Mouse (Mus musculus): ENCODE measurements around the gene Gm21973. TPM values are rescaled to one million over a fixed set of nuclear protein-coding genes. Genes with fewer than 3 reads are reported as not detected.

The Gm21973 gene
- polyA plus RNA-seq, 1 experiment = not detected

- H3K36me3 ChIP-seq (ENCODE audit: control insufficient read depth, insufficient read depth, low read length) = peaks cover 2% of the 10 kb centered on the region; the same call in 1 of the 2 replicates
- no peaks in the 10 kb centered on the region for H3K27me3 ChIP-seq (ENCODE audit: control insufficient read depth, insufficient read depth, low read length)
- 89% methylated on average over 3 of the region's 3 CpGs for WGBS
- no peak for TF ChIP-seq CTCF (IDR thresholded peaks at IDR 0.05; ENCODE audit: extremely low read depth, insufficient read length, insufficient replicate concordance, low read depth, low read length)
- no peak for TF ChIP-seq POLR2A (IDR thresholded peaks at IDR 0.05; ENCODE audit: low read depth, low read length)
- no peaks in the 10 kb centered on the region for H3K4me1 ChIP-seq (ENCODE audit: control insufficient read depth, insufficient read depth, insufficient read length, low read length)
- H3K4me3 ChIP-seq (ENCODE audit: low read depth, low read length) = no peak overlapping the region
- H3K27ac ChIP-seq (ENCODE audit: insufficient read depth, low read depth, low read length) = no peak overlapping the region
Observed at GRCm38 (mm10) chr15:10299467-10299866, 25.7 kb upstream of the Gm21973 start.

- H3K4me3 ChIP-seq (ENCODE audit: low read depth, low read length) = no peak overlapping the region
- no peaks in the 10 kb centered on the region for H3K36me3 ChIP-seq (ENCODE audit: control insufficient read depth, insufficient read depth, low read length)
- no peaks in the 10 kb centered on the region for H3K27me3 ChIP-seq (ENCODE audit: control insufficient read depth, insufficient read depth, low read length)
- TF ChIP-seq POLR2A (IDR thresholded peaks at IDR 0.05; ENCODE audit: low read depth, low read length) (no peak), CTCF (IDR thresholded peaks at IDR 0.05; ENCODE audit: extremely low read depth, insufficient read length, insufficient replicate concordance, low read depth, low read length) (no peak)
- 91% methylated on average over 1 of the region's 1 CpGs for WGBS
- no peak overlapping the region for H3K27ac ChIP-seq (ENCODE audit: insufficient read depth, low read depth, low read length)
- no peaks in the 10 kb centered on the region for H3K4me1 ChIP-seq (ENCODE audit: control insufficient read depth, insufficient read depth, insufficient read length, low read length)
Observed at GRCm38 (mm10) chr15:10306461-10306860, 18.7 kb upstream of the Gm21973 start.

GRCm38 (mm10) chr15:10311826-10312225 lies 13.4 kb upstream of the Gm21973 start:
- no peak overlapping the region for H3K4me3 ChIP-seq (ENCODE audit: low read depth, low read length)
- TF ChIP-seq CTCF (IDR thresholded peaks at IDR 0.05; ENCODE audit: extremely low read depth, insufficient read length, insufficient replicate concordance, low read depth, low read length) (no peak), POLR2A (IDR thresholded peaks at IDR 0.05; ENCODE audit: low read depth, low read length) (no peak)
- H3K36me3 ChIP-seq (ENCODE audit: control insufficient read depth, insufficient read depth, low read length) = 0 out of 2 replicates have a peak, but pooled peaks cover 4% of the 10 kb centered on the region
- H3K4me1 ChIP-seq (ENCODE audit: control insufficient read depth, insufficient read depth, insufficient read length, low read length) = no peaks in the 10 kb centered on the region
- WGBS = 46% methylated on average over 5 of the region's 5 CpGs
- H3K27ac ChIP-seq (ENCODE audit: insufficient read depth, low read depth, low read length) = no peak overlapping the region
- no peaks in the 10 kb centered on the region for H3K27me3 ChIP-seq (ENCODE audit: control insufficient read depth, insufficient read depth, low read length)

GRCm38 (mm10) chr15:10313522-10314455 lies 11.4 kb upstream of the Gm21973 start:
- Histone ChIP-seq H3K4me3 (ENCODE audit: low read depth, low read length) (no peak overlapping the region), H3K27me3 (ENCODE audit: control insufficient read depth, insufficient read depth, low read length) (no peaks in the 10 kb centered on the region), H3K27ac (ENCODE audit: insufficient read depth, low read depth, low read length) (no peak overlapping the region), H3K4me1 (ENCODE audit: control insufficient read depth, insufficient read depth, insufficient read length, low read length) (no peaks in the 10 kb centered on the region), H3K36me3 (ENCODE audit: control insufficient read depth, insufficient read depth, low read length) (peaks cover 11% of the 10 kb centered on the region; the same call in 1 of the 2 replicates)
- WGBS = 63% methylated on average over 7 of the region's 7 CpGs
- TF ChIP-seq CTCF (IDR thresholded peaks at IDR 0.05; ENCODE audit: extremely low read depth, insufficient read length, insufficient replicate concordance, low read depth, low read length) (no peak), POLR2A (IDR thresholded peaks at IDR 0.05; ENCODE audit: low read depth, low read length) (no peak)

GRCm38 (mm10) chr15:10330626-10331025 lies 5.4 kb downstream of the Gm21973 start:
- peaks cover 11% of the 10 kb centered on the region for H3K36me3 ChIP-seq (ENCODE audit: control insufficient read depth, insufficient read depth, low read length)
- H3K27me3 ChIP-seq (ENCODE audit: control insufficient read depth, insufficient read depth, low read length) = no peaks in the 10 kb centered on the region
- no peak overlapping the region for H3K4me3 ChIP-seq (ENCODE audit: low read depth, low read length)
- TF ChIP-seq POLR2A (IDR thresholded peaks at IDR 0.05; ENCODE audit: low read depth, low read length) = no peak
- TF ChIP-seq CTCF (IDR thresholded peaks at IDR 0.05; ENCODE audit: extremely low read depth, insufficient read length, insufficient replicate concordance, low read depth, low read length) = no peak
- H3K4me1 ChIP-seq (ENCODE audit: control insufficient read depth, insufficient read depth, insufficient read length, low read length) = no peaks in the 10 kb centered on the region
- 88% methylated on average over 3 of the region's 3 CpGs for WGBS
- no peak overlapping the region for H3K27ac ChIP-seq (ENCODE audit: insufficient read depth, low read depth, low read length)

GRCm38 (mm10) chr15:10332566-10332965 lies 7.4 kb downstream of the Gm21973 start:
- Histone ChIP-seq H3K27me3 (ENCODE audit: control insufficient read depth, insufficient read depth, low read length) (no peaks in the 10 kb centered on the region), H3K27ac (ENCODE audit: insufficient read depth, low read depth, low read length) (no peak overlapping the region), H3K4me1 (ENCODE audit: control insufficient read depth, insufficient read depth, insufficient read length, low read length) (no peaks in the 10 kb centered on the region), H3K36me3 (ENCODE audit: control insufficient read depth, insufficient read depth, low read length) (peaks cover 6% of the 10 kb centered on the region), H3K4me3 (ENCODE audit: low read depth, low read length) (no peak overlapping the region)
- TF ChIP-seq CTCF (IDR thresholded peaks at IDR 0.05; ENCODE audit: extremely low read depth, insufficient read length, insufficient replicate concordance, low read depth, low read length) (no peak), POLR2A (IDR thresholded peaks at IDR 0.05; ENCODE audit: low read depth, low read length) (no peak)
- WGBS = 91% methylated on average over 1 of the region's 1 CpGs

GRCm38 (mm10) chr15:10338606-10339005 lies 13.4 kb downstream of the Gm21973 start:
- no peak for TF ChIP-seq CTCF (IDR thresholded peaks at IDR 0.05; ENCODE audit: extremely low read depth, insufficient read length, insufficient replicate concordance, low read depth, low read length)
- TF ChIP-seq POLR2A (IDR thresholded peaks at IDR 0.05; ENCODE audit: low read depth, low read length) = no peak
- H3K36me3 ChIP-seq (ENCODE audit: control insufficient read depth, insufficient read depth, low read length) = no peaks in the 10 kb centered on the region
- 87% methylated on average over 3 of the region's 3 CpGs for WGBS
- no peak overlapping the region for H3K4me3 ChIP-seq (ENCODE audit: low read depth, low read length)
- H3K27me3 ChIP-seq (ENCODE audit: control insufficient read depth, insufficient read depth, low read length) = no peaks in the 10 kb centered on the region
- no peaks in the 10 kb centered on the region for H3K4me1 ChIP-seq (ENCODE audit: control insufficient read depth, insufficient read depth, insufficient read length, low read length)
- no peak overlapping the region for H3K27ac ChIP-seq (ENCODE audit: insufficient read depth, low read depth, low read length)

Data from small intestine, adult 2 months (tissue).